Mouse (Mus musculus) hindbrain, embryonic 14.5 days (tissue): ENCODE measurements around the gene Npr2. TPM values are rescaled to one million over a fixed set of nuclear protein-coding genes. Genes with fewer than 3 reads are reported as not detected.

Experiments
- ATAC-seq: fragments of 200-750 bp; cut with Nextera tagmentation; 2 replicates; pipeline ENCODE4 v1.8.0; 2017; ENCODE audit warnings: moderate number of reproducible peaks, mild to moderate bottlenecking, moderate TSS enrichment, moderate library complexity; ENCODE audit not compliant: low FRiP score
- DNase-seq: peaks from one replicate; pipeline ENCODE4 v3.0.0-alpha.2; 2015; ENCODE audit warnings: low spot score
- H3K27ac ChIP-seq: fragments of 300-500 bp; sonication (generic); 2 replicates; pipeline ENCODE4 v1.5.1; 2014; ENCODE audit warnings: mild to moderate bottlenecking, moderate library complexity
- H3K27me3 ChIP-seq: fragments of 300-500 bp; sonication (generic); 2 replicates; pipeline ENCODE4 v1.6.1; 2014; ENCODE audit warnings: mild to moderate bottlenecking, low read length, mixed read lengths; ENCODE audit not compliant: control insufficient read depth, insufficient read depth
- H3K36me3 ChIP-seq: fragments of 300-500 bp; sonication (generic); replicated peaks from 2 replicates; pipeline ENCODE4 v1.6.1; 2014; ENCODE audit not compliant: control insufficient read depth, insufficient read depth
- H3K4me1 ChIP-seq: fragments of 300-500 bp; sonication (generic); replicated peaks from 2 replicates; pipeline ENCODE4 v1.6.1; 2014; ENCODE audit warnings: antibody characterized with exemption, low read length, mixed read lengths; ENCODE audit not compliant: control insufficient read depth, insufficient read depth
- H3K4me2 ChIP-seq: fragments of 300-500 bp; sonication (generic); replicated peaks from 2 replicates; pipeline ENCODE4 v1.6.1; 2014; ENCODE audit warnings: mild to moderate bottlenecking, moderate library complexity
- H3K4me3 ChIP-seq: fragments of 300-500 bp; sonication (generic); replicated peaks from 2 replicates; pipeline ENCODE4 v1.5.1; 2014; ENCODE audit warnings: mild to moderate bottlenecking, low read length
- H3K9ac ChIP-seq: fragments of 300-500 bp; sonication (generic); 2 replicates; pipeline ENCODE4 v1.6.1; 2014
- H3K9me3 ChIP-seq: fragments of 300-500 bp; sonication (generic); 2 replicates; pipeline ENCODE4 v1.6.1; 2016; ENCODE audit warnings: low read length; ENCODE audit not compliant: control insufficient read depth
- WGBS: fragments of 180-500 bp; shearing (Covaris S2); extraction: QIAGEN DNeasy Blood & Tissue Kit; methylation state at CpG from one replicate; pipeline ENCODE4 v1.1.7; 2014; 5-methylcytosine and 5-hydroxymethylcytosine counted together
- polyA plus RNA-seq: library from polyadenylated mRNA; unstranded; fragments of >200 nt; fragmentation: Nextera tagmentation; extraction: Ambion mirVana; gene quantifications from 2 replicates; pipeline ENCODE4 v1.2.1, GENCODE M21; 2014

The Npr2 gene
- polyA plus RNA-seq, 1 experiment from 2014 or later: 13.3 TPM

DNA sequence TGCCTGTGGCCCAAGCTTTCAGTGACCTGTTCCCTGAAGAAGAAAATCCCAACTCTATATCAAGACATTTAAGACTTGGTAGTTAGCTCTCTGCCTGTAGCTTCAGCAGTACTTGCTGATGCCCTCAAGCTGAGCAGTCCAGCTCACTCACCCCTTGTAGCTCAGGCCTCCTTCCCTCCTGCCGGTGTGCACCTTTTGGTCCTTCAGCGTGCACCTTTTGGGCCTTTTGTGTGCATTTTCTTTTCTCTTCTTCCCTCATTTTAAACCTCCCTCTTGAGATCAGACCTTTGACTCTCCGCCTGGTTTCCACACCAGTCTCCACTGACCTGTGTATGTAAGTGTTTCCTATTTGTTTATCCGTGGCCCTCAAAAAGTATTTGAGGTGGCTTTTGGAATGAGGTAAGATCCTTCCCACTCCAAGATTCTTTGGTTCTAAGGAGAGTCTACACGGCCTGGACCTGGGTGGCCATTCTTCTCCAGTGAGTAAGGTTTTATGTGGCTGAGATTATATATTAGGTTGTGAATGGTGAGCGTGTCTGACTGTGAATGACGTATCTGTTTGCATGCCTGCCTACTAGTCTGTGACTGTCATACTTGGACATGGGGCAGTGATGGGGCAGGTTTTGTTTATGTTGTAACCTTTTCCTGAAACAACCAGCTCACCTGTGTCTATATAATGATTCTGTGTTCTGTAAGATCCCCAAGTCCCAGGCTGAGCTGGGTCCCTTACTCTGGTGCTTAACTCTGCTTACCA, 3.1 kb downstream of the Npr2 start:
- Histone ChIP-seq H3K4me3 (no peak overlapping the region), H3K9me3 (no peaks in the 10 kb centered on the region), H3K36me3 (no peaks in the 10 kb centered on the region), H3K4me1 (peaks cover 37% of the 10 kb centered on the region), H3K27me3 (no peaks in the 10 kb centered on the region), H3K4me2 (no peak overlapping the region), H3K27ac (no peak overlapping the region), H3K9ac (no peak overlapping the region)
- 87% methylated on average over 7 of the region's 7 CpGs for WGBS
- ATAC-seq (no peak), DNase-seq (no peak)

DNA sequence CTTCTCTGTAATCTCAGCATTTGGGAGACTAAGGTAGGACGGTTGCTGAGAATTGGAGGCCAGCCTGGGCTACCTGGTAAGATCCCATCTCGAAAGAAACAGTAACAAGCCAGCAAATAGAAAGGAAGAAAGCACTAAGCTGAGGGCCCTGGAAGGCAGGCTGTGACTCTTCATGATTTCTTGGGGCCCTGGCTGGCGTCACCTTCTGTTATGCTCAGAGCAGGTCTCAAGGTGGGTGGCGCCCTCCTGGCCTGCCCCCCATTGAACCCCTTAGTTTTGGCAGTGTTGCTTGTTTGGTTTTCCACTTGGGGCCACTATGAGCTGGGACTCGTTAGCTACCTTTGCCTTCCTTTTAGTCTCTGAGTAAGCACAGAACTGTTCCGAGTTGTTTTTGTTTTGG, 5.0 kb downstream of the Npr2 start:
- no peak overlapping the region for H3K9ac ChIP-seq
- H3K4me3 ChIP-seq: no peak overlapping the region
- H3K9me3 ChIP-seq: no peaks in the 10 kb centered on the region
- no peak overlapping the region for H3K4me2 ChIP-seq
- H3K36me3 ChIP-seq: no peaks in the 10 kb centered on the region
- WGBS: 72% methylated on average over 6 of the region's 6 CpGs
- no peaks in the 10 kb centered on the region for H3K27me3 ChIP-seq
- ATAC-seq (no peak), DNase-seq (no peak)
- H3K27ac ChIP-seq: no peak overlapping the region
- peaks cover 26% of the 10 kb centered on the region for H3K4me1 ChIP-seq

DNA sequence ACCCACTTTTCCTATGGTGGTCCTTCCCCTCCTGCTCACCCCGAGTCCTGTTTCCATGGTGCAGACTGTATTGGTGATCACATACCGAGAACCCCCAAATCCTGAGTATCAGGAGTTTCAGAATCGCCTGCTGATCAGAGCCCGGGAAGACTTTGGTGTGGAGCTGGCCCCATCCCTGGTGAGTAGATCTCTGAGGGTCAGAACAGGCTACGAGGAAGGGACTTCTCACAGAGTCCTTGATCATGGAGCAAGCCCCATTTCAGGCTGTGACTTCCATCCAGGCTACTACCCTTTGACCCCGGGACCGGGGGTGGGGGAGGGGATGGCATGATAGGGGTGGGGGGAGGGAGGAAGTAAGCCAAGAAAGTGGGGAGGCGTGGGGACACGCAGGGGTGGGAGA, 8.3 kb downstream of the Npr2 start:
- Histone ChIP-seq H3K9me3 (no peaks in the 10 kb centered on the region), H3K36me3 (peaks cover 8% of the 10 kb centered on the region), H3K27me3 (no peaks in the 10 kb centered on the region), H3K27ac (no peak overlapping the region), H3K9ac (no peak overlapping the region), H3K4me3 (no peak overlapping the region), H3K4me2 (no peak overlapping the region), H3K4me1 (no peaks in the 10 kb centered on the region)
- ATAC-seq (no peak), DNase-seq (no peak)
- WGBS: 80% methylated on average over 9 of the region's 9 CpGs

DNA sequence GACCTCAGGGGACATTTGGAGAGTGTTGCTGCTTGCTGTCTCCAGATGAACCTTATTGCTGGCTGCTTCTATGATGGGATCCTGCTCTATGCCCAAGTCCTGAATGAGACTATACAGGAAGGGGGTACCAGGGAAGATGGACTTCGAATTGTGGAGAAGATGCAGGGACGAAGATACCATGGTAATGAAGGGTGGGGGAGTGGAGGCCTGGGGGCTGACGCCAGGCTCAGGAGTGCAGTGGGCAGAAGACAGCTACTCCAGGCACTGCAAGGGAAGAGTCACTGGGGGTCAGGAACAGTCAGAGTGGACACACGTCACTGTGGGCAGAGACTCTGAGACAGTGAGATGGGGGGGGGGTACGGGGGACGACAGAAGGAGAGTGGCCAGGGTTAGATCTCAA, 8.8 kb downstream of the Npr2 start:
- H3K4me3 ChIP-seq: no peak overlapping the region
- no peak overlapping the region for H3K9ac ChIP-seq
- H3K36me3 ChIP-seq: peaks cover 11% of the 10 kb centered on the region
- ATAC-seq: no peak
- no peak overlapping the region for H3K4me2 ChIP-seq
- no peaks in the 10 kb centered on the region for H3K9me3 ChIP-seq
- no peak for DNase-seq
- H3K4me1 ChIP-seq: no peaks in the 10 kb centered on the region
- 78% methylated on average over 6 of the region's 6 CpGs for WGBS
- no peaks in the 10 kb centered on the region for H3K27me3 ChIP-seq
- H3K27ac ChIP-seq: no peak overlapping the region

DNA sequence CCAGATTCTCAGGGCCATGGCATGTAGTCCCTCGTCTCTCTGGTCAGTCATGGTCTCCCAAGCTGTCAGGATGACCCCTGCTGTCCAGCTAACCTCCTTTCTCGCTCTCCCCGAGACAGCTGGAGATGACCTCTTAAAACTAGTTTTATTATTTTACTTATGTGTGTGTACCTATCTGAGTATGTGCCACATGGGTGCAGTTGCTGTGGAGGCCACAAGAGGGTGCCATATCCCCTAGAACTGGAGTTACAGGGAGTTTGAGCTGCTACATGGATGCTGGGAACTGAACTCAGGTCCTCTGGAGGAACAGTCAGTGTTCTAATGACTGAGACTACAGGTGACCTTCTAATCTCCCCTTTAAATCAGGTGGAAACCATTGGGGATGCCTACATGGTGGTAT, 18.0 kb downstream of the Npr2 start:
- no peak for ATAC-seq
- H3K4me3 ChIP-seq: no peak overlapping the region
- H3K9ac ChIP-seq: no peak overlapping the region
- 95% methylated on average over 3 of the region's 3 CpGs for WGBS
- H3K4me2 ChIP-seq: no peak overlapping the region
- no peak overlapping the region for H3K27ac ChIP-seq
- H3K27me3 ChIP-seq: no peaks in the 10 kb centered on the region
- peaks cover 21% of the 10 kb centered on the region; the same call in 1 of the 2 replicates for H3K36me3 ChIP-seq
- peaks cover 5% of the 10 kb centered on the region; the same call in 1 of the 2 replicates for H3K9me3 ChIP-seq
- 0 out of 2 replicates have a peak, but pooled peaks cover 5% of the 10 kb centered on the region for H3K4me1 ChIP-seq
- no peak for DNase-seq

DNA sequence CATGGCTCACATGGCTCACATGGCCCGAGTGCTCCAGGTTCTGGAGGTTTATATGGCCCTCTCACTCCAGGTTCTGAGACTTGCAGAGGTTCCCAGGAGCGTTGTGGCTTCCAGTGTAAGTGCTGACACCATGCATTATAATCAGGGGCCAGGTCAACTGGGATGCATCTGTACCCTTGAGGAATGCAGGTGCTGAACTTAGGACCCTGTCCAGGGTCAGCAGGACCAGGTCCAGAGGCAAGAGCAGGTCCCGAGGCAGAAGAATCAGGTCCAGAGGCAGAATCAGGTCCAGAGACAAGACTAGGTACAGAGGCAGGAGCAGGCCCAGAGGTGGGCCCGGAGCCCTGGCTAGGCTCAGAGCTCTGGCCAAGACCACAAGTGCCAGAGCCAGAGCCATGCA, 21.0 kb downstream of the Npr2 start:
- Histone ChIP-seq H3K9me3 (peaks cover 5% of the 10 kb centered on the region; the same call in 1 of the 2 replicates), H3K9ac (0 out of 2 replicates have a peak overlapping the region, but pooled peaks have one; percentile 6), H3K4me2 (peak overlapping the region; percentile 43), H3K36me3 (peaks cover 6% of the 10 kb centered on the region; the same call in 1 of the 2 replicates), H3K4me3 (peak overlapping the region; percentile 19), H3K4me1 (peaks cover 5% of the 10 kb centered on the region; the same call in 1 of the 2 replicates), H3K27me3 (no peaks in the 10 kb centered on the region), H3K27ac (no peak overlapping the region; the same call in 1 of the 2 replicates)
- ATAC-seq (no peak), DNase-seq (no peak)
- WGBS: 97% methylated on average over 4 of the region's 4 CpGs

DNA sequence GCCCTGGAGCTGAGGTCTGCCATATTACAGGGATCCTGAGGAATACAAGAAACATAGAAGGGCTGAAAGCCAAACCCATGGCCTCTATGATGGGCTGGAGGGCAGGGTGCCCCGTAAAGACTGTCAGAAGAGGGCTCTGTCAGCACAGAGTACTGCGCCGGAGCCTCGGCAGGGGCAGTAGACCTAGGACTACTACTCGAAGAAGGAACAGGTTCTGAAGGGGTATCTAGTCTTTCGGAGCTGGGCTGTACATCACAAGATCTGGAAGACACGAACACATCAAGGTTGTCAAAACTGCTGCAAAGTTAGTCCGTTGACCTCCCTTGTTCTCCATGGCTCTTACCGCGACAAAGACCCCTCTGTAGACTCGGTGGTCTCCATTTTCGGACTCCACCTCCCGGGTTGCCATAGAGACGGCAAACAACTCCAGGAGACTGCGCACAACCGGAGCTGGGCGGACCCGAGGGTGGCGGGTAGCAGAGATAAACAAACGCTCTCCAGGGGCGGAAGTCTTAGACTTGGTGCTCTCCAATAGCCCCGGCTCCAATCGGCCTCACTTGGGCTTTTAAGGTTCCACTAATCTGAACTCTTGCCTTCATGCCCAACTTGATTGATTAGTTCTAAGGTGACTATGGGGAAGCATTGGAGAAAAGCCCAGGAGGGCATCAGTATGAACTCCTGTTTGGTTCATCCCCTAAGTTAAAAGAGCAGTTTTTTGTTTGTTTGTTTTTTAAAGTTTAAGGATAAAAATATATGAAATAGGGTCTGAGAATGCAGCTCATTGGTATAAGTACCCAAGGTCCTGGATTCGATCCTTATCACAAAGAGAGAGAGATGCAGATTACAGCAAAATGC, 21.7 kb downstream of the Npr2 start, which contains the start of gene Spag8:
Gene Spag8, minus strand, starts transcription at position 434 of the 855 bp plus-strand sequence.
- ATAC-seq: no peak
- H3K27ac ChIP-seq: no peak within 1 kb of the TSS; the same call in 1 of the 2 replicates
- H3K27me3 ChIP-seq: no peaks in the 10 kb centered on the region

DNA sequence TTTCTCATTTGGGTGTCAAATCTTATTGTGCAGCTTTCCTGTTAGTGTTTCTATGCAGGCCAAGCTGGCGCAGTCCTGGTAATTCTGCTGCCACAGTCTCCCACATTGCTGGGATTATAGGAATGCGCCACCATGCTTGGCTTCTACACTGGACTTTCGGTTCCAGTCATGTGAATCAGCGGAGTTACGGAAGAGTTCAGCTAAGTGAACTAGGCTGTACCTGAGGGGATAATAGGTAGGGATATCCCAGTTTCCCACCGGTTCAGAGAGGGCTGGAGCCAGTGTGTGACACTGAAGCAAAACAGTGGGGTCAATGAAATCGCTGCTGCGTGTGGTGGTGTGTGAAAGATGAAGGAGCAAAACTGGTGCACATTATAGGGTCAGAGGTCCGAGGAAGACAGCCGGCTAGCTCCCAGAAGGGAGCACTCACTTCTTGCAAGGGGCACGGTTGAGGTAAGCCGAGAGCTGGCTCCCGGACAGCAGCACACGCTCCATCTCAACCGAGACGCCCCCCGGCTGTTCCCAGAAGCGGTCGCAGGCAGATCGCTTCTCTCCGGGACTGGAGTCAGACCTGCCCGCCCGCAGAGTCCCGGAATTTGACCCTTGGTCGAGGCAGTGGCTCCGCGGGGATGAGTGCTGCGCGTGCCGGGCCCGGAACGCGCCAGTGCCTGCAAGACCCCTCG, 24.1 kb downstream of the Npr2 start:
- H3K9ac ChIP-seq: peak overlapping the region; percentile 90
- peak overlapping the region; percentile 95 for H3K27ac ChIP-seq
- no peaks in the 10 kb centered on the region for H3K36me3 ChIP-seq
- H3K4me3 ChIP-seq: peak overlapping the region; percentile 80
- no peaks in the 10 kb centered on the region for H3K9me3 ChIP-seq
- ATAC-seq (no peak; the same call in 1 of the 2 replicates), DNase-seq (no peak)
- H3K27me3 ChIP-seq: no peaks in the 10 kb centered on the region
- 5% methylated on average over 34 of the region's 34 CpGs for WGBS
- peaks cover 5% of the 10 kb centered on the region; the same call in 1 of the 2 replicates for H3K4me1 ChIP-seq
- peak overlapping the region; percentile 65 for H3K4me2 ChIP-seq

More for the DNA sequence above, 21.7 kb downstream of the Npr2 start, which contains the start of gene Spag8:
- H3K36me3 ChIP-seq: peaks cover 6% of the 10 kb centered on the region; the same call in 1 of the 2 replicates
- H3K4me3 ChIP-seq: peak within 1 kb of the TSS; percentile 19
- DNase-seq: peak; percentile 51
- peaks cover 5% of the 10 kb centered on the region; the same call in 1 of the 2 replicates for H3K4me1 ChIP-seq
- 21% methylated on average over 24 of the region's 24 CpGs for WGBS
- 0 out of 2 replicates have a peak within 1 kb of the TSS, but pooled peaks have one; percentile 6 for H3K9ac ChIP-seq
- peaks cover 5% of the 10 kb centered on the region; the same call in 1 of the 2 replicates for H3K9me3 ChIP-seq
- H3K4me2 ChIP-seq: peak within 1 kb of the TSS; percentile 43
